Comparison of ENCODE assay signal across 8 mouse cellular contexts in genomic region chr7:130519096-130520048, GRCm38 (mm10). TPM values are rescaled to one million over a fixed set of nuclear protein-coding genes. Genes with fewer than 3 reads are reported as not detected.
DNase-seq lines count a peak whose midpoint lies in the region; ATAC-seq and TF ChIP-seq lines count a peak whose summit lies in the region.

No protein-coding gene starts in this region.

- peaks cover 12% of the 10 kb centered on the region for H3K36me3 ChIP-seq in forebrain, embryonic 10.5 days (replicated peaks)
- H3K36me3 ChIP-seq in heart, embryonic 15.5 days, result peaks cover 7% of the 10 kb centered on the region; the same call in 1 of the 2 replicates
- H3K36me3 ChIP-seq in liver, embryonic 14.5 days (replicated peaks; ENCODE audit: control insufficient read depth, insufficient read depth, low read depth), result no peaks in the 10 kb centered on the region; the same call in none of the 2 replicates
- H3K36me3 ChIP-seq in neural tube, embryonic 11.5 days (ENCODE audit: control insufficient read depth, insufficient read depth, low read length), result no peaks in the 10 kb centered on the region
- H3K36me3 ChIP-seq in stomach, postnatal 0 days (ENCODE audit: control insufficient read depth, insufficient read depth, low read length), result no peaks in the 10 kb centered on the region

- peak; percentile 34 for TF ChIP-seq CTCF in liver, embryonic 14.5 days (IDR thresholded peaks at IDR 0.05; ENCODE audit: low read depth)
- peak; percentile 9; the same call in 1 of the 2 replicates for TF ChIP-seq CTCF in stomach, postnatal 0 days (IDR thresholded peaks at IDR 0.05; ENCODE audit: low read depth)

- peaks cover 25% of the 10 kb centered on the region for H3K4me1 ChIP-seq in forebrain, embryonic 10.5 days
- peaks cover 23% of the 10 kb centered on the region for H3K4me1 ChIP-seq in heart, embryonic 15.5 days (replicated peaks)
- H3K4me1 ChIP-seq in liver, embryonic 14.5 days (replicated peaks; ENCODE audit: control insufficient read depth in 2 of 2, insufficient read depth in 2 of 2, low read length in 1 of 2), result peaks cover 9 to 19% of the 10 kb centered on the region in 2 experiments
- 0 out of 2 replicates have a peak, but pooled peaks cover 6% of the 10 kb centered on the region for H3K4me1 ChIP-seq in neural tube, embryonic 11.5 days (ENCODE audit: control insufficient read depth, insufficient read depth, low read length)
- H3K4me1 ChIP-seq in stomach, postnatal 0 days (replicated peaks; ENCODE audit: control insufficient read depth, insufficient read depth), result no peaks in the 10 kb centered on the region

- H3K4me3 ChIP-seq in forebrain, embryonic 10.5 days, result peak overlapping the region; percentile 77
- H3K4me3 ChIP-seq in heart, embryonic 15.5 days, result peak overlapping the region; percentile 87
- H3K4me3 ChIP-seq in liver, embryonic 14.5 days (ENCODE audit: insufficient read depth in 1 of 2, low read depth in 2 of 2, low read length in 2 of 2), result peak overlapping the region; percentile 86 to 89
- H3K4me3 ChIP-seq in neural tube, embryonic 11.5 days (ENCODE audit: low read depth, low read length), result peak overlapping the region; percentile 83
- H3K4me3 ChIP-seq in stomach, postnatal 0 days (ENCODE audit: low read depth, low read length), result peak overlapping the region; percentile 90

- peak overlapping the region; percentile 99 for H3K27ac ChIP-seq in forebrain, embryonic 10.5 days
- H3K27ac ChIP-seq in heart, embryonic 15.5 days, result peak overlapping the region; percentile 99
- peak overlapping the region; percentile 36 for H3K27ac ChIP-seq in liver, embryonic 14.5 days
- H3K27ac ChIP-seq in neural tube, embryonic 11.5 days (ENCODE audit: low read depth, low read length), result peak overlapping the region; percentile 96
- peak overlapping the region; percentile 99 for H3K27ac ChIP-seq in stomach, postnatal 0 days (replicated peaks)

- peak overlapping the region; percentile 97 for H3K9ac ChIP-seq in heart, embryonic 15.5 days
- peak overlapping the region; percentile 94 for H3K9ac ChIP-seq in liver, embryonic 14.5 days (replicated peaks)
- H3K9ac ChIP-seq in neural tube, embryonic 11.5 days (ENCODE audit: low read length), result peak overlapping the region; percentile 96
- peak overlapping the region; percentile 95 for H3K9ac ChIP-seq in stomach, postnatal 0 days (ENCODE audit: low read length)

- H3K4me2 ChIP-seq in heart, embryonic 15.5 days, result peak overlapping the region; percentile 89
- H3K4me2 ChIP-seq in liver, embryonic 14.5 days (ENCODE audit: low read depth), result peak overlapping the region; percentile 81
- peak overlapping the region; percentile 82 for H3K4me2 ChIP-seq in neural tube, embryonic 11.5 days (ENCODE audit: low read depth)
- peak overlapping the region; percentile 82 for H3K4me2 ChIP-seq in stomach, postnatal 0 days (replicated peaks; ENCODE audit: low read depth)

- H3K27me3 ChIP-seq in forebrain, embryonic 10.5 days (ENCODE audit: poor library complexity, severe bottlenecking), result no peaks in the 10 kb centered on the region
- no peaks in the 10 kb centered on the region for H3K27me3 ChIP-seq in heart, embryonic 15.5 days
- H3K27me3 ChIP-seq in liver, embryonic 14.5 days (ENCODE audit: control insufficient read depth, insufficient read depth, low read length), result no peaks in the 10 kb centered on the region
- H3K27me3 ChIP-seq in neural tube, embryonic 11.5 days (ENCODE audit: control insufficient read depth, insufficient read depth, low read length), result no peaks in the 10 kb centered on the region
- no peaks in the 10 kb centered on the region for H3K27me3 ChIP-seq in stomach, postnatal 0 days (ENCODE audit: control insufficient read depth, insufficient read depth, low read length)

- H3K9me3 ChIP-seq in forebrain, embryonic 10.5 days, result no peaks in the 10 kb centered on the region
- no peaks in the 10 kb centered on the region for H3K9me3 ChIP-seq in heart, embryonic 15.5 days (replicated peaks)
- H3K9me3 ChIP-seq in liver, embryonic 14.5 days (ENCODE audit: control insufficient read depth, low read length), result no peaks in the 10 kb centered on the region
- H3K9me3 ChIP-seq in neural tube, embryonic 11.5 days (ENCODE audit: control insufficient read depth, low read length), result no peaks in the 10 kb centered on the region
- no peaks in the 10 kb centered on the region for H3K9me3 ChIP-seq in stomach, postnatal 0 days (ENCODE audit: control insufficient read depth, low read length)

- peak; percentile 96 for ATAC-seq in heart, embryonic 15.5 days (replicated peaks; ENCODE audit: insufficient number of reproducible peaks, insufficient read depth, low FRiP score, low read depth)
- peak; percentile 93 for ATAC-seq in liver, embryonic 14.5 days (ENCODE audit: insufficient read depth)
- peak; percentile 98 for ATAC-seq in neural tube, embryonic 11.5 days (ENCODE audit: insufficient read depth, low FRiP score, low TSS enrichment)
- ATAC-seq in stomach, postnatal 0 days (ENCODE audit: low FRiP score, low TSS enrichment), result peak; percentile 97

- peak; percentile 89 to 93 for DNase-seq in CD8-positive naive resting alpha-beta T cell, adult 2 months (ENCODE audit: low read depth in 2 of 2, low spot score in 2 of 2)
- peak; percentile 84 for DNase-seq in c-Kit-positive CD71-negative TER-119-negative erythroid progenitor cells, embryonic 14.5 days (ENCODE audit: low read depth)
- peak; percentile 97 for DNase-seq in forebrain, embryonic 10.5 days (ENCODE audit: extremely low spot score, low spot score)
- DNase-seq in kidney, postnatal 25 days, result peak; percentile 96 to 99
- DNase-seq in liver, embryonic 14.5 days (ENCODE audit: low read depth in 3 of 3, low spot score in 3 of 3), result peak; percentile 85 to 87 (median 85)
- DNase-seq in neural tube, embryonic 11.5 days (ENCODE audit: low spot score), result peak; percentile 100
- peak; percentile 97 for DNase-seq in stomach, postnatal 0 days (ENCODE audit: low spot score)

- no peak for TF ChIP-seq EP300 in liver, embryonic 14.5 days (IDR thresholded peaks at IDR 0.05; ENCODE audit: low read depth)
- peak; percentile 2 for TF ChIP-seq EP300 in stomach, postnatal 0 days (optimal IDR thresholded peaks at IDR 0.05)

- under 1% methylated on average over 90 of the region's 90 CpGs for WGBS in forebrain, embryonic 10.5 days
- WGBS in heart, embryonic 15.5 days, result under 1% methylated on average over 90 of the region's 90 CpGs
- WGBS in liver, embryonic 14.5 days (ENCODE audit: insufficient replicate concordance), result under 1% methylated on average over 89 of the region's 90 CpGs
- WGBS in neural tube, embryonic 11.5 days, result under 1% methylated on average over 87 of the region's 90 CpGs
- WGBS in stomach, postnatal 0 days, result under 1% methylated on average over 75 of the region's 90 CpGs

RNA-seq across cellular contexts. Expression of gene Ate1, which starts 0.8 kb away (rescaled TPM):
- polyA plus RNA-seq in forebrain, embryonic 10.5 days (2016; fragmentation: Nextera tagmentation; extraction: Ambion mirVana), result 52.4 and 53.3 TPM in 2 replicates
- polyA plus RNA-seq in heart, embryonic 15.5 days (2015; fragmentation: Nextera tagmentation; extraction: Ambion mirVana), result 55.4 and 63.7 TPM in 2 replicates
- polyA plus RNA-seq in liver, embryonic 14.5 days (2012; rRNA removed), result 3.9 and 5.0 TPM in 2 replicates
- 20.0 and 23.4 TPM in 2 replicates for polyA plus RNA-seq in liver, embryonic 14.5 days (2014; fragmentation: Nextera tagmentation; extraction: Ambion mirVana)
- polyA plus RNA-seq in neural tube, embryonic 11.5 days (2014; fragmentation: Nextera tagmentation; extraction: Ambion mirVana), result 53.0 and 59.9 TPM in 2 replicates
- 40.4 and 56.4 TPM in 2 replicates for polyA plus RNA-seq in stomach, postnatal 0 days (2015; fragmentation: Nextera tagmentation; extraction: Ambion mirVana)

RNA-seq across cellular contexts. Expression of gene Nsmce4a, which starts 53.5 kb away (rescaled TPM):
- polyA plus RNA-seq in forebrain, embryonic 10.5 days (2016; fragmentation: Nextera tagmentation; extraction: Ambion mirVana), result 197 and 203 TPM in 2 replicates
- 115 and 118 TPM in 2 replicates for polyA plus RNA-seq in heart, embryonic 15.5 days (2015; fragmentation: Nextera tagmentation; extraction: Ambion mirVana)
- polyA plus RNA-seq in liver, embryonic 14.5 days (2012; rRNA removed), result 31.8 and 53.2 TPM in 2 replicates
- 115 and 132 TPM in 2 replicates for polyA plus RNA-seq in liver, embryonic 14.5 days (2014; fragmentation: Nextera tagmentation; extraction: Ambion mirVana)
- 189 and 194 TPM in 2 replicates for polyA plus RNA-seq in neural tube, embryonic 11.5 days (2014; fragmentation: Nextera tagmentation; extraction: Ambion mirVana)
- 89.7 and 93.1 TPM in 2 replicates for polyA plus RNA-seq in stomach, postnatal 0 days (2015; fragmentation: Nextera tagmentation; extraction: Ambion mirVana)

RNA-seq across cellular contexts. Expression of gene Tacc2, which starts 57.9 kb away (rescaled TPM):
- polyA plus RNA-seq in forebrain, embryonic 10.5 days (2016; fragmentation: Nextera tagmentation; extraction: Ambion mirVana), result 38.2 and 40.3 TPM in 2 replicates
- polyA plus RNA-seq in heart, embryonic 15.5 days (2015; fragmentation: Nextera tagmentation; extraction: Ambion mirVana), result 43.2 and 46.8 TPM in 2 replicates
- 1.6 and 2.0 TPM in 2 replicates for polyA plus RNA-seq in liver, embryonic 14.5 days (2012; rRNA removed)
- polyA plus RNA-seq in liver, embryonic 14.5 days (2014; fragmentation: Nextera tagmentation; extraction: Ambion mirVana), result 2.3 and 2.4 TPM in 2 replicates
- 56.6 and 62.6 TPM in 2 replicates for polyA plus RNA-seq in neural tube, embryonic 11.5 days (2014; fragmentation: Nextera tagmentation; extraction: Ambion mirVana)
- polyA plus RNA-seq in stomach, postnatal 0 days (2015; fragmentation: Nextera tagmentation; extraction: Ambion mirVana), result 15.6 and 17.1 TPM in 2 replicates

Comparison
In these comparisons a context has a peak if more than half of its experiments do, and no peak if none do; other contexts are left out.
1. Peak in every context shown above with its lines: DNase-seq, ATAC-seq, H3K4me3 ChIP-seq and H3K27ac ChIP-seq.
2. H3K27ac ChIP-seq: peak in every context shown above with its lines; median percentile 99 in forebrain, embryonic 10.5 days; 99 in heart, embryonic 15.5 days; 99 in stomach, postnatal 0 days; 96 in neural tube, embryonic 11.5 days; 36 in liver, embryonic 14.5 days.